Mouse (Mus musculus) frontal cortex, postnatal 14 days (tissue): Measurements from ENCODE around the gene Slc1a3.

Experiments
- DNase-seq, 2 experiments: peaks; one replicate each; pipeline ENCODE4 v3.0.0; 2022; ENCODE audit warnings: low spot score in 2 of 2

The Slc1a3 gene

DNA sequence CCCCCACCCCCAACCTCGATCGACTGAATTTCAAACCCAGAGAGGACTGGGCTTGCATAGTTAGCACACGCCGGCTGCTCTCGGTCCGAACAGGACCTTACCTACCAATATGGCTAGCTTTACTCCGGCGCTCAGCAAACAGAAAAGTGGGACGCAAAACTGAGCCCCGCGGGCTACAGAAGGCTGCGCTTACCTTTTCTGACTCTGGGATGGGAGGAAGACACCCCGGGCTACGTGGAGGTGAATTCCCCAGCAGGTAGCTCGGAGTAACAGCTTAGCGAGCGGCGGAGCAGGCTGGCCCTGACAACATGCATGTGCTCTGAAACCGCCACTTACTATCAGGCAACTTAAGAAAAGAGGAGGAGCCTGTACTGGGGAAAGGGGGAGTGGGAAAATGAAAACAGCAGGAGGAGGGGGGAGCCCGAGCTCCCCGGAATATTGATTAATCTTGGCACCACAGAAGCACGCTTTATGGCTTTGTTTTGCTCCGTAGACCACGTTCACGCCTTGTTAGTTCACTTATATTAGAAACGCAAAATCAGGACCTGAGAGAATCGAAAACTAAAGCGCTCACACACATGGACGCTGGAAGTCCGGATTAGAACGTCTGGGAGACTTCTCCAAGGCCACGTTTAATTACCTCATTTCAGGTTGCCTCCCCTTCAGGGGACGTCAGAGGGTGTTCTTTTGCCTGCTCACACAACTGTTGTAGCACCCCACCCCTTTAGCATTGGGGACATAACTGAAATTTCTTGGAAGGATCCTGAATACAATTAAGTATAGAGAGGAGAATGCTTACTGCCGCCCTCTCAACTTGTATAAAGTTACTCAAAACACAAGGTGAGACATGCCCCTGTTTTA lies at the start of gene Slc1a3:
Gene Slc1a3 (minus strand): TSS at position 619 of the 861 bp plus-strand sequence.
- peak in 1 of 2 experiments; percentile 20 for DNase-seq

DNA sequence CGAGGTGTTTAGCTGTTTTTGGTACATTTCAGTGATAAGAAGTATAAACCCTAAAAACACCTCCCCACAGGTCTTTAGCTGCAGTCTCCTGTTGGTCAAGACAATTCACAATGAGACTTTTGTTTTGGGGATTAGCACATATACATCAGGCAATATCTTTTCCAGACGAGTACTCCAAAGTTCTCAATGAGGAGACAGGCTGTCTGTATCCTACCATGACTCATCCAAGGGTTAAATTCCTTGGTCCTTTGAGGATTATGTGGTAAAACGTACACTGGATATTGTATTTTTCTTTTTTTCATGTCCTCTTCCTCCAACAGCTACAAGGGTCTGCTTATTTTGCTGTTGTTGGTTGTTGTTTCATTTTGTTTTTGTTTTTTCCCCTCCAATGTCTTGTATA lies 48.5 kb upstream of the Slc1a3 start:
- DNase-seq: no peak

DNA sequence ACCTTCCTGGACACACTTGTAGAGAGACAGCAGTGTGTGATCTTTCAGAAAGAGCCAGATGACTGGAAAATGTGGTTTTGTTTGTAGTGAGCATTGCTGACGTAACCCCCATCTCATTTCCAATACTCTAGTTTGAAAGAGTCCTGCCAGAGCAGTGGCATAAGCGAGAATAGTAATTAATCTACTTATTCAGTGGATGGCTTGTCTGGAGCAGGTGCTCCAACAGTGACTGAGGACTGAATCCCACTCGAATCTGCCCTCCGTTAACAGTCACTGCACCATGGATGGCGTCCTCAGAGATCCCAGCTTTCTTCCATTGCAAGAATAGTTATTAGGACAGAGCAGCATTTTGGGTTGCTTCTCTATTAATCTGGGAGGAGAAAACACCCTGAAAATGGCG lies 45.9 kb upstream of the Slc1a3 start:
- DNase-seq: no peak

DNA sequence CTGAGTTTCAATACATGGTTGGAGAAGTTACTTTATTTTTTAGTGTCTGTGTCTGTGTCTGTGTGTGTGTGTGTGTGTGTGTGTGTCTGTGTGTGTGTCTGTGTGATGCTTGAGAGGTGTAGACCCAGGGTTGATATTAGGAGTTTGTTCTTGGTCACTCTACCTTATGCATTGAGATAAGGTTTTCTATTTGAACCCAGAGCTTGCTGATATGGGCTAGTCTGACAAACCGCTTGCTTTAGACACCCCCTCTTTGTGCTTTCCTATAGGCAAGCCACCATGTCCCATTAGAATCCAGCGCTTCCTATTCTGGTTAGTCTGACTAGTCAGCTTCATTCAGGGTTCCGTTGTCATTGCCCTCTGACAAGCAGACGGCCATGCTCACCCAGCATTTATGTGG lies 39.2 kb upstream of the Slc1a3 start:
- DNase-seq: no peak

DNA sequence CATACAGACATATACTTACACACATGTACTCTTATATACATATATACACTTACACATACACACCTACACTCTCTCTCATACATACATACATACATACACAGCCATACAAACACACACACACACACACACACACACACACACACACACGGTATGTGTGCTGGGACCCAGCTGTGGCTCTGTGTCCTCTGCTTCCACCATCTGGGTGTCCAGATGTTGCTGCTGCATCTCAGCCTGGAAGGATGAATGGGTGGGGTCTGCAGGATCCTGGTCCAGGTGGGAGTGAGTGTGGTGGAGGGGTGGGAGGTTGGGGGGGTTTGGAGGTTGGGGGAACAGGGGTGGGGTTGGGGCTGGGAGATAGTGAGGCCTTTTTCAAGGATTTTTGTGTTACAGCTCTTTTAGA lies 38.2 kb upstream of the Slc1a3 start:
- DNase-seq: no peak

DNA sequence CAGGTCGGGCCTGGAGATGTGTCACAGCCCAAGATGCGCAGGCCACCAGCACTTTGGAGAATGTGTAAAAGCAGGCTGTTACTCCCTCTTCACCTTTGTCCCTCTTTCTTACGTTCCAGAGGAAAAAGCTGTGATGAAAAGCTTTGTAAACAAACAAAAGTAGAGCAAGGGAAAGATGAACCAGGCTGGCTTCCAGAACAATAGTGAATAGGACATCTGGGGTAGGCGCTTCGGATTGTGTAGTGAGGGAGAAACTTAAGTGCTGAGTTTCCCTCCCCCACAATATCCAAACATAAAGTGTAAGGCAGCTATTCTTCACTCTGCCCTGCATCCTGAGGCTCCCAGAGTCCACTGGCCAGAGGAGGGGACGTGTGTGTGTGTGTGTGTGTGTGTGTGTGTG lies 31.0 kb upstream of the Slc1a3 start:
- no peak for DNase-seq

DNA sequence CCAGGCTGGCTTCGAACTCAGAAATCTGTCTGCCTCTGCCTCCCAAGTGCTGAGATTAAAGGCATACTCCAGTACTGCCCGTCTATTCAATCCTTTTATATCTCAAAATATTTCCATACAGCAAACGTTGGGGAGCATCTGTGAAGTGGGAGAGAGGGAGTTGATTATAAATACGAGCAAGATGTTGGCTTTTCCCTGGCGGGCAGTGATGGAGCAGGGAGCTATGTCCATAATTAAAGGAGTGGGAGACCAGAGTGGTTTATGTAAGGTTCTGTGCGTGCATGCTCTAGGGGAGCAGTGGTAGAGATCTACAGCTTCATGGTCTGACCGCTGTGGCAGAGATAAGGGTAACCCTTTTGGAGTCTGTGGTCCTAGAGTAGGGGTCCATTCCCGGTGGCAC lies 30.2 kb upstream of the Slc1a3 start:
- no peak for DNase-seq

DNA sequence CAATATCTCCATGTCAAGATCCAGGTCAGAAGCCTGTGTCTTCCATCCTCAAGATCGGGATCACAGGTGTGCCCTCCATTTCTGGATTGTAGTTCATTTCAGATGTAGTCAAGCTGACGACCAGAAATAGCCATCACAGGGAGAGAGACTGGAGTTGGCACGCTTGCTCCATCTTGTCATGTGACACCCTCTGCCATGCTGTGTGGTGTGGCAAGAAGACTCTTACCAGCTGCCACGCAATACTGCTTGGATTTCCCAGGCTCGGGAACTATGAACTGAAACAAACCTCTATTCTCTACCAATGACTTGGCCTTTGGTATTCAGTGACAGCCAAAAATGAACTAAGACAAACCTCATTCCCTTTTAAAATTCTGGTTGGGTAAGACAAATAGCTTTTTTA lies 27.6 kb upstream of the Slc1a3 start:
- no peak for DNase-seq

DNA sequence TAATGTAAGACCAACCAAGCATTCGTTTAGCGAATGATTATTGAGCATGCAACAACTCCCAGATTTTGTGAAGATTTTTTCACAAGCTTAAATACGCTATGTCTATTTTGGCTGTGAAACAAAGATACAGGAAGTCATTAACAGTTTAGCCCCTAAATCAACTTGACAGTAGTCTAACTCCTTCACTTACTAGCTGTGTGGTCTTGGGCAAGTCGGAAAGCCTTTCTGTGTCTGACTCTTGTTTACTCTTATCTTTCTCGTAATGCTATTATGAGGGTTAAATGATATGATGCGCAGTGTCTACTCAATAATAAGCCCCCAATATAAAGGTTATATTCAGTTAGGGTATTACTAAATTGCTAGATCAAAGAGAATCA lies 23.8 kb upstream of the Slc1a3 start:
- DNase-seq: no peak

DNA sequence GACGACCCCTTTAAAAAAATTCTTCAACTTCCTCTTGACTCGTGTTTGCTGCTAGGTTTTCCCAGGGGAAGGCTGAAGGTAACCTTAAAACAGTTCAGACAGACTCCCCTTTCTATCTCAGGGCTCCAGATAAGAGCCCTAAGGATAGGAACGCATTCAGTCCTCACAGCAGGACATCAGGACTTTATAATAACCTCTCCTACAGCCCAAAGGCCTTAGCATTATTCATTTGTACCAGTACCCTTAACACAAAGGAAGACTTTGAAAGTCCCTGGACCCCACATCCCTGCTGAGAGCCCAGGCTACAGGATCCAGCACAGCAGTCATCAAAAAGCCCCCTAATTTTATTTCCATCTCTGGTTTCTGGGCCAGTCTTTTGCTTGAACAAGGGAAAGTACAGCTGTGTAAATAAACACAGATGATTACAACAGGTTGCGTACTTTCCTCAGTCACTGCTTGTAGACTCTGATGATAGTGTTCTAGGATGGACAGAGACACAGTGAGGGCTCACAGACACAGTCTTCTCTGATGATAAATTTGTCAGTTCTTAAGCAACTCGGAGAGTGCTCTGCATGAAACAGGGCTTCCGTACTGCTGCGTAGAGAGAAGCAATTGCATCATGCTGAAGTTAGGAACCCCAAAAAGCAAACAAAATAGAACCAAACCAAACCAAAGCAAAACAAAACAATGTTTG lies 23.3 kb upstream of the Slc1a3 start:
- no peak for DNase-seq

DNA sequence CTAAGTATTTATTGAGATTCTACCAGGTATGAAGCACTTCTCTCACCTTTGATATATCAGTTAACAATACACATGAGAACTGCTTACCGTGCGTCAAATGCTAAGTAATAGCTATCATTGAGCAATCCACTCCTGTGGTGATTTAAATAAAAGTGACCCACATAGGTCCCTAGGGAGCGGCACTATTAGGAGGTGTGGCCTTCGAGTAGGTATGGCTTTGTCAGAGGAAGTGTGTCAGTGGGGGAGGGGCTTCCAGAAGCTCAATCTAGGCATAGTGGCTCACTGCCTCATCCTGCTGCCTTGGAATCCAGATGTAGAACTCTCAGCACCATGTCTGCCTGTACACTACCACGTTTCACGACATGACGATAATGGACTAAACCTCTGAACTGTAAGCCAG lies 18.3 kb upstream of the Slc1a3 start:
- no peak for DNase-seq

DNA sequence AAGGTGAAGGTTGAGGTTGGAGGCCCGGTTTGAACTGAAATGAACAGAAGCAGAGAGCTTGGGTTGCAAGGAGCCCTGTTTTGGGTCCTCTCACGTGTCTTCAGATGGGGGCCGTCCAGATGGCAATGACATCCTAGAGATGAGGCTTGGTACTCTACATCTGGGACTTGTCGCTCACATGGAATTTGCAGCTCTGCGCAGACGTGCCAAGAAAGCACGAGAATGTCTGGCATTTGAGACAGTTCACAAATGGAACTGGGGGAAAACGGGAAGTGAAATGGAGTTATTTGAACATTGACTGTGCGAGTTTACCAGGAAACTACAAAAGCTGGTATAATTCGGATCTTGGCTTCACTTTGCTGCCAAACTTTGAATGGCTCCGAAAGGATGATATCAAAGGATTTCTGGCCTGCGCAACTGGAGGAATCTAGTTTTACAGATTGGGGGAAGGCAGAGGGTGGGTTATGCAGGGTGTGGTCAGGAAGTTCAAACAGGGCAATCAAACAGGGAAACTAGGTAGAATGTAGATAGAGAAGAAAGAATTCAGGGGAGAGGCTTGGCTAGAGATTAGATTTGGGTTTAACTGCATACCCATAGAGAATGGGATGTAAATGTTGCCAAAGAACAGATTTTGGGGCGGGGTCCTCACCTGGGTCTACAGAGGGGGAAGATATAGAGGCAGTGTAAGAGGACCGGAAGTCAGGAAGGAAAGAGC lies 12.0 kb upstream of the Slc1a3 start:
- DNase-seq: no peak

DNA sequence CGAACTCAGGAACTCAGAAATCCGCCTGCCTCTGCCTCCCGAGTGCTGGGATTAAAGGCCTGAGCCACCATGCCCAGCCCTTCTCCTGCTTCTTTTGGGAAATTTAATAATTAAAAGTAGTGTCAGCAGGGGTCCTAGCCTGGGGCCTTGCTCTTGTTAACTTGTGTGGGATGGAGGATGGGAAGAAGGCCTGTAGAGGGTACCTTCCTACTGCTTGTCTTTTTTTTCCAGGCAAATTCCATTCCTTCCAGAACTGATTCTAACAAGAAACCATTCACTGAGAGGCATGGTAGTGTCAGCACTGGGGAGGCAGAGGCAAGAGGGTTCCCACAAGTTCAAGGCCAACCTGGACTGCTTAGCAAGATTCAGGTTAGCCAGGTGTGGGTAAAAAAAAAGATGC lies 11.2 kb upstream of the Slc1a3 start:
- no peak for DNase-seq

DNA sequence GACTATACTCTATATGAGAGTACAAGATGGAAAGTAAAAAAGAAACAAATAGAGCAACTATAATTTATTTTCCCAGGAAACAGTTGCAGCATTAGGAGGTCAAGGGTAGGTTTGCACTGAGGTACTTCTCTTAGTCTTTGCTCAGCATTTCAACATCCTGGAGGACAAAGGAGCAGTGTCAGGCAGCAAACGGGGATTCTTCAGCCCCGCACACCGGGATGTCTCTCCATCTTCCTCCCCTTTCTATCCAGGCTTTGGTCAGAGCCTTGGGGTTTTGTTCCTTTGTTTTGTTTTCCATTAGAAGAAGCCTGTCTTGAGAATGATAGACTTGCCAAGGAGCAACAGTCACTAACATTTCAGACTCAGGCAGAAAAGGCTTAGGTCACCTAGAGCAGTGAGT lies 10.4 kb upstream of the Slc1a3 start:
- DNase-seq: no peak

DNA sequence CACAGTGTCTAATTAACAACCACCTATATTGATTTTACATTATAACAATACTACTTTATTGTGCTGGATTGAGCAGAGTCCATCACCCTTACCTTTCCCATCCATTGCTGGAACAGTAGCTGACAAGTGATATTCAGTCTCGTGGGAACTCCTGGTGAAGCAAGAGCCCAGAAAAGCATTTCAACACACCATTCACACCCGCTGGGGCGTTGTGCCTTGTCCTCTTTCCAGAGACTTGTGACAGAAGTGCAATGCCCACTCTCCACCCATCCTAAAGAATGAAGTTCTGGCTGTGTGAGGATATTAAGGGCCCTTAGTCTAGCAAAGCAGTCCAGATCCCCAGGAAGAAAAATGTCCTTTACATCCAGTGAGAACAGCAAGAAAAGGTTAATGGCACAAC lies 7.9 kb upstream of the Slc1a3 start:
- no peak for DNase-seq

DNA sequence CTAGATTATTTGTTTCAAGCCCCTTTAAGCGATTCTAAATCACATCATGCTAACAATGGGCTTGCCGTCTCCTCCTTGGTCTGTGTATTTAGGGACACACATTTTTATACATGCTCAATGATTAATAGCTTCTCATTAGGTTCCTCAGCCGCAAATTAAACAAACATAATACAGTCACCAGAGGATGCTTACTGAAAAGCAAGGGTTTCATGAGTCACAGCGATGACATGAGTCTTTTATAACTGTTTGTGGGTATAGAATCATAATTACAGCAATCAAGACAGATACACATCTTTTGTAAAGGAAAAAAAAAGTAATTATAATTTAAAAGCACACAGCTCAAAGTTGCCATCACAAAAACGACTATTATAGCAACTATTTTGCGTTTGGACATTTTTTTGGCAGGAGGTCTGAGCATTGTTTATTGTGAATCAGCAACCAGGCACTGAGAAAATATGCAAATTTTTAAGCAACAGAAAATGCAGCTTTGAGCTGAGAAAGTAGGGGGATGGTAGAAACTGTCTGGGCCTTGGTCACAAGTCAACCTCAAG lies 6.5 kb upstream of the Slc1a3 start:
- DNase-seq: no peak

DNA sequence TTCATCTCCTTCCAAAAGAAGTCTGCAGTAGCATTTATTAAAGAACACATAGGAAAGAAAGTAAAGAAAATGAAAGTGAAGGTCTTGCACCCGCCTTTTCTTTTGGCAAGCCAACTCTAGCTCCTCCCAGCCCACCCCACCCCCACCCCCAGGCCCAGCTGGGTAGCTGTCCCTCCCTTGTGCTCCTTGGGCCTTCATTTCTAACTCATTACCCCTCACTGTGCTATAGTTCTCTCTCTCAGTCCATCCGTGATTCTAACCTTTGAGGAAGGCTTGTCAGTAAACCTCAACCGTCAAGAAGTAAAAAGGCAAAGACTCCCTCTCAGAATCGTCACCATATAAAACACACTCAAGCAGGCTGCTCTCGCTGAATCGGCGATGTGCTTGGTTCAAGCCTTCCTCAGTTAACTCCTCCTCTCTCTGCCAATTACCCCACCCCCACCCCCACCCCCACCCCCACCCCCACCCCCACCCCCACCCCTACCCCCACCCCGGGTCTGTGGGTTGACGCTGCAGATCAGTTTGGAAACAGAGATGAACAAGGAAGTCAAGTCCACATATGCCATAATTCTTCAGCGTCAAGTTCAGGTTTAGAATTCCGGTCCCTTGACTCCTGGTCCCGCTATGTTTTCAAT lies 5.9 kb upstream of the Slc1a3 start:
- no peak for DNase-seq

DNA sequence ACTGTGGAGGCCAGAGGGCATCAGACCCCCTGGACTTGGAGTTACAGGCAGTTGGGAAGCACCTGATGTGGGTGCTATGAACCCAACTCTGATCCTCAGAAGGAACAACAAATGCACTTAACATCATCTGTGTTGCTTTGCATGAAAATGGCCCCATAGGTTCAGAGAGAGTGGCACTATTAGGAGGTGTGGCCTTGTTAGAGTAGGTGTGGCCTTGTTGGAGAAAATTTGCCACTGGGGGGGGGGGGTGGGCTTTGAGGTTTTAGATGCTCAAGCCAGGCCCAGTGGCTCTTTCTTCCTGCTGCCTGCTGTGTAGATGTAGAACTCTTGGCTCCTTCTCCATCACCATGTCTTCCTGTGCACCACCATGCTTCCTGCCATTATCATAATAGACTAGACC lies 5.1 kb upstream of the Slc1a3 start:
- DNase-seq: no peak

DNA sequence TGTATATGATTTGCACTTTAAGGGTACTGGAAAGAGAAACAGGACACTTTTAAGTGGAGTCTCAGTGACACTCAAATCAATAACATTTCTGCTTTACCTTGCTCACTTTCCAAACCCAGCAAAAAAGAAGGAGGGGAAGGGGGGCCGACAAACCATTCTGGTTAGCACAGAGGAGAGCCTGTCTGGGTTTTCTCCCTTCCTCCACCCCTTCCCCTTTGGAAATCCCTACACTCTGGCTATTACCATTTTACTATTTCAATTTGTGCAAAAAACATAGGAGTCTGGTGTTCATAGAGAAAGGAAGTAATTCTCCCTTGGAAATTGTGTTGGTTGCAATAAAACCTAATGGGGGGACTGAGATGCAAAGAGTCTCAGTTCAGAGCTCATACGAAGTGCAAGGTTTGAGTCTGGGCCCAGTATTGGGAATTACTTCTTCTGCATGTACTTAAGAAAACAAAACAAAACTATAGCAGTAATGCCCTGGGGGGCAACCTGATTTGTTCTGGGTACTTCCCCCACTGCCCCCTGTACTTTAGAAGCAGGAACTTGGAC lies 1.9 kb upstream of the Slc1a3 start:
- no peak for DNase-seq

DNA sequence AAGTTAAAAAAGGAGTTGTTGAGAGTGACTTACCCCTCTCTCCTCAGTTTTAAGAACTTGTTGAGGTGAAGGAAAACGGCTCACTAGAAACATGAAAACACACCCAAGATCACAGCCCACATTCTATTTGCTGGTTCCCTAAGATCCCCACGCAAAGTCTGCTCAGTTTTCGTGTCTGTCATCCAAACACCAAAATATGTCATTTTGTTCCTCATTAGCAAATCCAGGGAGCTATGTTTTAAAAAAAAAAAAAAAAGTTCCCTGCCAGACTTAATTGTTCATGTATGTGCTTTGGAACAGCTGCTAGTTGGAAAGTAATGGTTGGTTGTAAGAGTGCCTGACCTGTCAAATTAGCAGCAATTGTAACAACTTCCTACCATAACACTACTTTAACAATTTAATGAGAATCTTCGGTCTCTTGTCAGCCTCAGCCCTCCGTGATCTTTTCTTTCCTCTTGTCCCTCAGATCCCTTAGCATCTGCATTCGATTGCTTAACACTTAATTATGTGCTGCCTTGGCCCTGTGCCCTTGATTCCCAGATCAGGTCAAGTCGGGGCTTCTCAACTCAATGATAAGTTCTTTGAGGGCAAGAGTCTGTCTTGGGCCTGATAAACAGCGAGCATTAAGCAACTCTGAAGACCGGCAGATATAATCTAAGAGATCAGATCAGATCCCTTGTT lies 1.2 kb upstream of the Slc1a3 start:
- no peak for DNase-seq

DNA sequence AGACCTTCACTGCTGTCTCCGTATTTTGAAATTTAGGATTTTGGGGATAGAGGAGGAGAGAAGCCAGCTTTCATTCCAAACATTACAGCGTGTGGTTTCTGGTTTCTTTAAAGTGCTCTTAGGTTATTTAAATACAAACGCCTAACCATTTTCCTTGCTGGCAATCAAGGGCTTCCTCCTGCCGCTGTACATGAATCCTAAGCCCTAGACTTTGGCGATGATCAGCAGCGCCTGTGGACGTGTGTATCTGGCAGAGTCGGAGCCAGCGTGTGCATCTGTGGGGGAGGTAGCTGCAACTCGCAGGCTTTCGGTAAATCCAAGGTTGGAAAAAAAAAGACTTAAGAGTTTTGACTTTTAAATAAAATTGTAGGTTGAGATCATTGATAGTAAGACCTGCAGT lies 986 bp downstream of the Slc1a3 start:
- DNase-seq: no peak
